Mouse (Mus musculus) lung, postnatal 10 days (tissue): ENCODE measurements around the gene Rptn.
A peak's percentile ranks its signal among the peaks of the same experiment; 100 is the strongest.
"Not testable (repeated sequence)": the region's sequence is repeated elsewhere in the genome, so short reads cannot be mapped to it uniquely, and the experiment has no call there.

ENCODE experiments used
- DNase-seq: peaks from one replicate; pipeline ENCODE4 v3.0.0; 2021

Gene Rptn

DNA sequence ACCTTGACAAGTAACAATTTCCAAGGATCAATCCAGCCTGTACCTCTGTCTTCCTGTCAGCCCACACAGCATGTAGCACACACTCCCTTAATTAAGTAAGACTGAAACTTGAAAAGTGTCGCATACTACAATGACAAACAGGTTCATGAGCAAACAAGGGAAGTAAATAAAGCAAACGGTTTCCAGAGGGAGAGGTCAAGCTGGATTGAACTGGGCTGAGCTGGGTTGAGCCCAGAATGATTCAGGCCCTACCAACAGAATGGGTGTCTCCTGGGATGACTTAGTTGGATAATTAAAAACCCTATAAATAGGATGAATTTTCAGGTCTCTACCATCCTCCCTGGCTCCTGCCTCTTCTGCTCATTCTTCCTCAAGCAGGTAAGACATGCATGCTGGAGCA is at the start of gene Rptn:
Gene Rptn, plus strand, starts transcription at position 334 of the 400 bp plus-strand sequence.
- no peak for DNase-seq

DNA sequence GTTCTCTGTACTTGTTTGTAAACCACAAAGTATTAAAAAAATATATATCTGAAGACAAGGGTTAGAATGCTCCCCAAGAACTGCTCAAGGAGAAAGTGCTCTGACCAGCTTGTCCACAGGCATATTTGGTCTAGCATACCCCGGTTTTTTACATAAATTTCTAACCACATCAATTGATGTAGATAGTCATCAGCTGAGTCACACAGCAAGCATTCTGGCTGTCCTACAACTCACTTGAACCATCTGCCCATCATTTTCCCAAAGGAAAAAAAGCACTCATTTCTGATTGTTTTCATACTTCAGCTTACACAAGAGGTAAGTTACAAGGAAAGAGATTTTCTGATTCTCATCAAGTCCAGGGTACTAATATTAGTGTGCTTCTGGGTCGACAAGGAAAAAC is 46.6 kb upstream of the Rptn start:
- DNase-seq = no peak

DNA sequence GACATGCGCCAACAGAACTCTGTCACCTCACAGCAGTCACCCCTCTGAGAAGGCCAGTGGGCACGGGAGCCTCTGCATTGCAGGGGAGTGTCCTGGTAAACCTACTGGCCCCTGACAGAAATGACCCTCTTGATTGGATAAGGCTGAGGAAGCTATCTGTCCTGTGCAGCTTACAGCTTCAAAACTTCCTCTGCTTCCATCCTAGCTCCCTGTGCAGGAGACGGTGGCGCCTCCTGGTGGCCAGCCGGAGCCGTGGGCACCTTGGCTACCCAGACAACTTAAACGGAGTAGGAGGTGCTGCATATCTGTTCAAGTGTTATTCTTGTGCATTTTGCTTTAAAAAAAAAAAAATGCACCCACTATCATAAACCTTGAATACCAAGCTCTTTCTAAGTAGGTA is 33.5 kb upstream of the Rptn start:
- peak; percentile 68 for DNase-seq

DNA sequence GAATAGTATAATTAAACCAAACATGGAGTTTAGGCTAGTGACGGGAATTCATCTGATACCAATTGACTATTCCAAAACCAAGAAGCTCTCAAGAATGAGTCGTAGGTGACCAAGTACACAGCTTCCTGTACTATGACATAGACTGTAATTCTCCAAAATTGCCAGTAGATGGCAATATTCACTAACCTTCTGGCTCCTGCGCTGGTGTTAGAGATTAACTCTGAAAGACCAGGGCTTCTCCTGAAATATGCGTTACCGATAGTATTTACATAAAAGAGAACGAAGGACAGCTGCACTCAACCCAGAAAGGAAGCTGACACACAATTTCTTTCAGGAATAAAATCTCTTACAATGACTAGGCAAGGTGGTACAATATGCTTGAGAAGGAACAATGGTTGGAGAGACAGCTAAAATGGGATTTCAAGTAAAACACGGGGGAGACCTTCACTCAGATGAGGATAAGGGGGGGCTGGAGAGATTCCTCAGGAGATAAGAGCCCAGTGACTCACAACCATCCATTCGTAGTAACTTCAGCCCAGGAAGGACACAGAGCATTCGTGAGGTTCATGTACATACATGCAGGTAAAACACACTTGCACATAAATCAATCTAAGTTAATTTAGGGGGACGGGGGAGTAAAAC is 31.4 kb upstream of the Rptn start:
- peak; percentile 33 for DNase-seq

DNA sequence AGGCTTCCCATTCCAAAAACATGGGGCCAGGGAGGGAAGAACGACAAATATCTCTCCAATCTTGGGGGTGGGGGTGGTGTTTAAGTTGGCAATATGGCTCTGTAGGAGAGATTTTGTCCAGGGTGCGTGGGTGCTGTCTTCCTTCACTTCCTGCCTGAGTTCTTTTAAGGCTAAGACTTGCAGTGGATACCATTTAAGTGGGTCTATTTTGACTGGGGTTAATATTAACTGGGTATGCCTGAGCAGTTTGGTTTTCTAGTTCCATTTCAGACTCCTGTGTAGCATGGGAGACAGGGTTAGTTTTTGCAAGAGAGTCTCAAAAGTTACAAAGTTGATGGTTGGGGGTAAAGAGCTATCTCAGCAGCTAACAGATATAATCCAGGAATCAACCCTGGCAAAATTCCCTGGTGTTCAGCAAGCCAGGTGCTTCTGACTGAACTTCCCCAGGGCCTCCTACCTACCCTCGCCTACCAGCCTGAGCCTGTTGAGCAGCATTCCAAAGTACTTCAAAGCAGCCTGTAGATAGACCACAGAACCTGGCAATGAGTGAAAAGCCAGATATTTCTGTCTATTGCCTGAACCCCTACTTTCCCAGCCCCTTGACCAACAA is 26.4 kb upstream of the Rptn start:
- peak; percentile 38 for DNase-seq

DNA sequence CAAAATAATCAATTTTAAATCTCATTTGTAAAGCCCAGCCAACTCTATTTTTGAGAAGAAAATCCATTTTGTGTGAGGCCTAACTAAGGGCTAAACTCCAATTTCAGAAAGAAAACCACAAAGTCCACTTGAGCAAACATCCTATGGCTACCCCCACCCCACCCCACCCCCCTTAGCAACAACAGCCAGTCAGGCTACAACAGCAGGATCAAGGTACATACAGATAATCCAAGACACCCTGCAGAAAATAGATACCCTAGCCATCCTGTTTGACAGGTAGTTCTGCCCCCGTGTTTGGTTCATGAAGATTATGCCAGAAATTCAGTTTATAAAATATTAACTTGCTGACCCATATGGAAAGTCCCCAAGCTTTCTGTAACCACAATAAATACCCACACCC is 25.3 kb upstream of the Rptn start:
- DNase-seq = no peak

DNA sequence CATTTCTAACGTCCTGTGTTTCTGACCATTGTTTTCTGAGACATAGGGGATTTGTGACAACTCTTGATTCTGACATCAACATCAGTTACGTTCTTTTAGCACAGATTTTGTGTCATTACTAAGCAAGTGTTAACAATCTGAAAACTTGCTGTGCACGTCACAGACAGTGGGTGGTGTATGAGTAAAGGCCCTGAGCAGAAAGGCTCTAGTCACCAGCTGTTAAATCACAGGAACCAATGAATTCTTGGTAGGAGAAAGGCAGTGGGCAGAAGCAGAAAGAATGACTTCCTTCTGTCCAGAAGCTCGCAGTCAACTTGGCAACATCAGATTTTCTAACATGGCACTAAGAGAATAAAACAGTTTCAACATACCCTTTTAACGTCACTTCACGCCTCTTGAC is 20.1 kb upstream of the Rptn start:
- DNase-seq = no peak

- no peak for DNase-seq
These were observed 18.3 kb upstream of the Rptn start for GRCm38 (mm10) chr3:93375196-93375595.

DNA sequence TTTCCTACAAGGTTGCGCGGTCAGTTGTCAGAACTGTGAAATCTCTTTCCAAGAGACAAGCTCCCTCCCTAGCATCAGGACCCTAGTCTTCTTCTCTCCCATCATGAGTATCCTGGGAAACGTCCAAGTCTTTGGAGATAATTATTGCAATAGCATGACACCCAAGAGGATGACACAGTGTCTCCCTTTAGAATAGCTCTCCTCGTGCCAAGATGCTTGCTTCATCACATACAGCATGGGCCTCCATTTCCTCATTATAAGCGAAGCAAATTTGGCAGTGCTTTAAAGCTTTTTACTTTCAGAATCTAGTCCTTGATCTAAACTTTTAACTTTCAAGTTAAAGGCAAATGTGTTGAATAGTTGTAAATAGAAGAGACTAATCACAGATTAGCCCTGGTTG is 17.9 kb upstream of the Rptn start:
- no peak for DNase-seq

DNA sequence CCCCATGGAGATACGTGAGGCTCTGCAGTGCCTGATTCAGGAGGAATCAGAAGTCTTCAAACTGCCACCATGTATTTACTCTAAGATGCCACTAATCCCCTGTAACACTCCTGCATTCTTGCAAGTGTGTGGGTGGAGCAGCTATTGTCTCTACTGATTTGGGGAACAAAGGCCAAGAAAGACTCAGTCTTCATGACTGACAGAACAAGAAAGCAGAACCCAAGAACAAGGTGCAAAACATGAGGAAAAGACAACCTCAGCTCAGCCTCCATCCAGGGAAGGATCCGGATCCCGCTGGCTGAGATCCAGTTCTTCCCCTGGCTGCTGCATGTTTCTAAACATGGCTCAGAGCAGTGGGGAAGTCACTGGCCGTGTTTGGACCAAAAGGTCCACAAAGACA is 15.4 kb upstream of the Rptn start:
- DNase-seq = peak; percentile 13

GRCm38 (mm10) chr3:93403936-93404335 is 10.4 kb downstream of the Rptn start:
- DNase-seq = no peak

- DNase-seq = peak; percentile 40
These were observed 13.5 kb downstream of the Rptn start for GRCm38 (mm10) chr3:93406992-93407391.

GRCm38 (mm10) chr3:93411905-93412304 is 18.4 kb downstream of the Rptn start:
- DNase-seq = no peak

- no peak for DNase-seq
These were observed 38.2 kb downstream of the Rptn start for GRCm38 (mm10) chr3:93431673-93432072.

- no peak for DNase-seq
These were observed 48.5 kb downstream of the Rptn start, which contains the start of gene Tchh for GRCm38 (mm10) chr3:93442030-93442429. Tchh (plus strand) TSS chr3:93442330.

GRCm38 (mm10) chr3:93443501-93444101 is 50.1 kb downstream of the Rptn start:
- DNase-seq = peak; percentile 17

- DNase-seq = peak; percentile 80
These were observed 51.1 kb downstream of the Rptn start for GRCm38 (mm10) chr3:93444343-93445164.

DNA sequence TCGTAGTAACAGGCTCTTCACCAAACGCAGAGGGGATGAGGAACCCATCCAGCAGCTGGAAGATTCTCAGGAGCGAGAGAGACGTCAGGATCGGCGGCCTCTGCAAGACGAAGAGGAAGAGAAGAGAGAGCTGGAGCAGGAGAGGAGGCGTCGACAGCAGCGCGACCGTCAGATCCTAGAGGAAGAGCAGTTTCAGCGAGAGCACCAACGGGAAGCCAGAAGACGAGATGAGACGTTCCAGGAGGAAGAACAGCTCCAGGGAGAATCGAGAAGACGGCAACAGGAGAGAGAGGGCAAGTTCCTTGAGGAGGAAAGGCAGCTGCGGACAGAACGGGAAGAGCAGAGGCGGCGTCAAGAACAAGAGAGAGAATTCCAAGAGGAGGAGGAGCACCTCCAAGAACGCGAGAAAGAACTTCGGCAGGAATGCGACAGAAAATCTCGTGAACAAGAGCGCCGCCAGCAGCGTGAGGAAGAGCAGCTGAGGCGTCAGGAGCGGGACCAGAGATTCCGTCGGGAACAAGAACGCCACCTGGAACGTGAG is 51.7 kb downstream of the Rptn start:
- DNase-seq = peak; percentile 44

- peak; percentile 25 for DNase-seq
These were observed 52.7 kb downstream of the Rptn start for GRCm38 (mm10) chr3:93446128-93446755.

GRCm38 (mm10) chr3:93446756-93447137 is 53.2 kb downstream of the Rptn start:
- DNase-seq = not testable (repeated sequence)

DNA sequence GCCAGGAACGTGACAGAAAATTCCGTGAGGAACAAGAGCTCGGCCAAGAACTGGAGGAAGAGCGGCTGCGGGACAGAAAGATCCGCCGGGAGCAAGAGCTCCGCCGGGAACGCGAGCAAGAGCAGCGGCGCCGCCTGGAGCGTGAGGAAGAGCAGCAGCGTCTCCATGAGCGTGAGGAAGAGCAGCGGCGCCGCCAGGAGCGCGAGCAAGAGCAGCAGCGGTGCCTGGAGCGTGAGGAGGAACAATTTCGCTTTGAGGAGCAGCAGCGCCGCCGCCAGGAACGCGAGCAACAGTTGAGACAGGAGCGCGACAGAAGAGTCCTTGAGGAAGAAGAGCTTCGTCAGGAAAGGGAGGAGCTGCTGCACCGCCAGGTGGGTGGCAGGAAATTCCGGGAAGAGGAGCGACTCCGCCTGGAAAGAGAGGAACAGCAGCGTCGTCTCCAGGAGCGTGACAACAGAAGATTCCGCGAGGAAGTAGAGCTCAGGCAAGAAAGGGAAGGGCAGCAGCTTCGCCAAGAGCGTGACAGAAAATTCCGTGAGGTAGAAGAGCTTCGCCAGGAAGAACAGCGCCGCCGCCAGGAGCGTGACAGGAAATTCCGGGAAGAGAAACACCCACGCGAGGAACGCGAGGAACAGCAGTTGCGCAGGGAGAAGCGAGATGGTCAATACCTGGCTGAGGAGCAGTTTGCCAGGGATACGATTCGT is 53.8 kb downstream of the Rptn start:
- DNase-seq = peak; percentile 60
